Mouse (Mus musculus) kidney, embryonic 15.5 days (tissue): Measurements from ENCODE around the gene Ctsz. TPM values are rescaled to one million over a fixed set of nuclear protein-coding genes. Genes with fewer than 3 reads are reported as not detected.

Experiments
- ATAC-seq: fragments of 200-750 bp; cut with Nextera tagmentation; replicated peaks from 2 replicates; pipeline ENCODE4 v1.8.0; 2017; ENCODE audit warnings: moderate TSS enrichment; ENCODE audit not compliant: low FRiP score
- H3K27ac ChIP-seq: fragments of 300-500 bp; sonication (generic); 2 replicates; pipeline ENCODE4 v1.5.1; 2015; ENCODE audit warnings: mild to moderate bottlenecking, inconsistent platforms
- H3K27me3 ChIP-seq: fragments of 300-500 bp; sonication (generic); 2 replicates; pipeline ENCODE4 v1.6.1; 2015; ENCODE audit warnings: inconsistent platforms
- H3K36me3 ChIP-seq: fragments of 300-500 bp; sonication (generic); 2 replicates; pipeline ENCODE4 v1.6.1; 2015; ENCODE audit warnings: inconsistent platforms
- H3K4me1 ChIP-seq: fragments of 300-500 bp; sonication (generic); 2 replicates; pipeline ENCODE4 v1.6.1; 2015; ENCODE audit warnings: inconsistent platforms
- H3K4me2 ChIP-seq: fragments of 300-500 bp; sonication (generic); 2 replicates; pipeline ENCODE4 v1.6.1; 2015; ENCODE audit warnings: moderate library complexity, mild to moderate bottlenecking, inconsistent platforms
- H3K4me3 ChIP-seq: fragments of 300-500 bp; sonication (generic); replicated peaks from 2 replicates; pipeline ENCODE4 v1.5.1; 2015; ENCODE audit warnings: mild to moderate bottlenecking, inconsistent platforms
- H3K9ac ChIP-seq: fragments of 300-500 bp; sonication (generic); 2 replicates; pipeline ENCODE4 v1.6.1; 2015; ENCODE audit warnings: mild to moderate bottlenecking, inconsistent platforms
- H3K9me3 ChIP-seq: fragments of 300-500 bp; sonication (generic); replicated peaks from 2 replicates; pipeline ENCODE4 v1.6.1; 2016; ENCODE audit warnings: inconsistent platforms
- WGBS: fragments of 180-500 bp; shearing (Covaris S2); methylation state at CpG from one replicate; pipeline ENCODE4 v1.1.7; 2015; ENCODE audit warnings: mixed read lengths; 5-methylcytosine and 5-hydroxymethylcytosine counted together
- polyA plus RNA-seq: library from polyadenylated mRNA; unstranded; fragments of >200 nt; fragmentation: Nextera tagmentation; extraction: Ambion mirVana; gene quantifications from 2 replicates; pipeline ENCODE4 v1.2.1, GENCODE M21; 2015

Gene Ctsz
- polyA plus RNA-seq = 133 and 136 TPM in 2 replicates

DNA sequence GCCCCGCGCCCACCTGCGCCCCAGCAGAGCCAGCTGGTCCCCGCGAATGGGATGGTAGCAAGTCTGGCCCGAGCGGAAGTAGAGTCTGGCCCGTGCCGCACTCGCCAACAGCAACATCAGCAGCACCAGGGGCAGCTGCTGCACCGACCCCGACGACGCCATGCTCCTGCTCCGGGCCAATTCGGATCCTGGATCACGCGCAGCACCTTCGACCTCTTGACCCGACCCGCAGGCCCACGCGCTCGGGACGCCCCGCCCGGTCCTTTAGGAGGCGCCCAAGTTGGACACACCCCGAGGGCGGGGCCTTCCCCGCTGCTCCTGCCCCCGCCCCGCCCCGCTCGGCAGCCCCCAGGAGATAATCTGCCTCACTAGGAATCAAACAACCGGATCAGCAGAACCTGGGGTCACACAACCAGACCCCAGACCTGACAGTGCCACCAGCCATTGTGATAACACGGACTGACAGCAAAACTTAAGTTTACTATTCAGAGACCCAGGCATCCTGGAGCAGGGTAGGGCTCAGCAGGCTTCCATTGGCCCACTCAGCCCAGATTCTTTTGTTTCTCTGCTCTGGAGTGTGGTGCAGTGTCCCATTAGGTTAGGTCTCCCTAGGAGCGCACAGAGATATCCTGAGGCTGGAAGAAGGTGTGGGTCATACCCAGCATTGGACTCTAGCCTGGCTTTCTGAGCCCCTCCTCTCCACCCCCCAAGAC lies at the start of gene Ctsz:
Gene Ctsz, minus strand, starts transcription at position 303 of the 713 bp plus-strand sequence.
- under 1% methylated on average over 38 of the region's 38 CpGs for WGBS
- H3K9me3 ChIP-seq = no peaks in the 10 kb centered on the region
- H3K36me3 ChIP-seq = peaks cover 5% of the 10 kb centered on the region; the same call in 1 of the 2 replicates
- H3K4me3 ChIP-seq = peak within 1 kb of the TSS; percentile 62
- no peaks in the 10 kb centered on the region for H3K27me3 ChIP-seq
- H3K4me1 ChIP-seq = peaks cover 33% of the 10 kb centered on the region
- H3K4me2 ChIP-seq = peak within 1 kb of the TSS; percentile 83
- H3K9ac ChIP-seq = peak within 1 kb of the TSS; percentile 50
- ATAC-seq = peak; percentile 83
- 0 out of 2 replicates have a peak within 1 kb of the TSS, but pooled peaks have one; percentile 13 for H3K27ac ChIP-seq

DNA sequence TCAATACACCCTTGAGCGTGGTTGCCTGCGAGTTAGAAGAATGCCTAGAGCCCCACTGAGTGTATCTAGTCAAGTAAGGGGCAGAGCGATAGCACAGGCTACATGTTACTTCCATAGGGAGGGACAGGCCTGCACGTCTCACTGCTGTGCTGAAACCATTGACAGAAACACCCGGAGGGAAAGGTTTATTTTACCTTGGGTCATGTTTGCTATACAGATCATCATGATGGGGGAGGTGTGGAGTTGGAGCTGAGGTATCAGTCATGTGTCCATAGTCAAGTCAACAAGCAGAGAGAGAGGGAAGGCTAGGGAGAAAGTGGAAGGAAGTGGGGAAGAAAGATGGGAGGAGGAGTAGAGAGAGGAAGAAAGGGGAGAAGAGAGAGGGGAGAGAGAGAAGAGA lies 48.2 kb upstream of the Ctsz start:
- no peak for ATAC-seq
- 82% methylated on average over 5 of the region's 5 CpGs for WGBS

DNA sequence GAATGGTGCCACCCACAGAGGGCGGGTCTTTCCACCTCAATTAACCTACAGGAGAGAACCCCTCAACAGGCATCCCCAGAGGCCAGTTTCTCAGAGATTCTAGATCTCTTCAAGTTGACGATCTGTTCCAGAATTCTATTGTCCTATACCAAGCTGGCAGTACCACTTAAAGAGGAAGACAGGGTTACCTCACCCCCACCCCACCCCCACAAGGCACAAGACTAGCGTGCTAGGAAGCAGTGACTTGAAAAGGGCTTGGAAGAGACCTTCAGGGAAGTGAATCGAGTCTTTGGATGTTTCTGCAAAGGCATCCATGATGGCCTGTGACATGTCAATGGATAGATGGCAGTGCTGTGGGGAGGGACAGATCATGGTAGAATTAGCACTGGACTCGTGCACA lies 39.9 kb upstream of the Ctsz start:
- WGBS = 75% methylated on average over 5 of the region's 5 CpGs
- Histone ChIP-seq H3K4me3 (no peak overlapping the region), H3K9ac (no peak overlapping the region), H3K9me3 (no peaks in the 10 kb centered on the region), H3K27ac (no peak overlapping the region), H3K36me3 (no peaks in the 10 kb centered on the region), H3K4me2 (no peak overlapping the region), H3K4me1 (no peaks in the 10 kb centered on the region), H3K27me3 (no peaks in the 10 kb centered on the region)
- ATAC-seq = no peak

More for the DNA sequence above, 48.2 kb upstream of the Ctsz start:
- Histone ChIP-seq H3K4me3 (no peak overlapping the region), H3K9me3 (no peaks in the 10 kb centered on the region), H3K9ac (no peak overlapping the region), H3K4me1 (no peaks in the 10 kb centered on the region), H3K27me3 (no peaks in the 10 kb centered on the region), H3K36me3 (no peaks in the 10 kb centered on the region), H3K4me2 (no peak overlapping the region), H3K27ac (no peak overlapping the region)

DNA sequence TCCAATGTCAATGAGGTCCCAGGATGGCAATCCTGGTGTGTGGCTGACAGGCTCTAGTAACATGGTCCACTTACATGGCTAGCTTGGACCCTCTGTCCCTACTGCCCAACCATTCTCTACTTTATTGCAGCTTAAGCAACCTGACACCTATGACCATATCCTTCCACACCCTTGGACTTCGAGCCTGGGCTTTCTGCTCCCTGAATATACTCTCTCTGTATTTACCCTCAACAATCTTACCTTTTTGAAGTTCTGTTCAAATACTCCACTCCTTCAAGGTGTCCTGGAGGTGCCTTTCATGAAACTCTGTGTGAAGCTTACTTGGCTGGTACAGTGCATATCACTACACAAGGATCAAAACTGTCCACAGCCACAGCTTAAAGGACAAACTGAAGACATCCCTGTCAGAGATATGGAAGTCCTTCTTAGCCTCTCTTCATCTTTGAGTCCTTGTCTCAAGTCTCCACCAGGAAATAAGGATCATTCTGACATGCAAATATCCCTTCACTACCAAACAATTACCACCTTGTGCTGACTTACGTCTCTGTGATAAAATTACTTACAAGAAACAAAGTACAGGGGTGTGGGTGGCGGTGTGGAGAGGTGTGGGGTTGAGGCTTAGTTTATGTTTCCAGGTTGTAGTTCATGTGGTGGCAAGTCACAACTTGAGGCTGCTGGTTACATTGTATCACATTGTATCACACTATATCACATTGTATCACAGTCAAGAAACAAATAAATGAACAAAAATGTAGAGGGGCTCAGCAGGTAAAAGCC lies 38.9 kb upstream of the Ctsz start:
- Histone ChIP-seq H3K4me3 (no peak overlapping the region), H3K9ac (no peak overlapping the region), H3K9me3 (no peaks in the 10 kb centered on the region), H3K4me1 (peaks cover 6% of the 10 kb centered on the region), H3K4me2 (no peak overlapping the region), H3K27ac (no peak overlapping the region), H3K36me3 (no peaks in the 10 kb centered on the region), H3K27me3 (no peaks in the 10 kb centered on the region)
- 69% methylated on average over 3 of the region's 3 CpGs for WGBS
- no peak for ATAC-seq

DNA sequence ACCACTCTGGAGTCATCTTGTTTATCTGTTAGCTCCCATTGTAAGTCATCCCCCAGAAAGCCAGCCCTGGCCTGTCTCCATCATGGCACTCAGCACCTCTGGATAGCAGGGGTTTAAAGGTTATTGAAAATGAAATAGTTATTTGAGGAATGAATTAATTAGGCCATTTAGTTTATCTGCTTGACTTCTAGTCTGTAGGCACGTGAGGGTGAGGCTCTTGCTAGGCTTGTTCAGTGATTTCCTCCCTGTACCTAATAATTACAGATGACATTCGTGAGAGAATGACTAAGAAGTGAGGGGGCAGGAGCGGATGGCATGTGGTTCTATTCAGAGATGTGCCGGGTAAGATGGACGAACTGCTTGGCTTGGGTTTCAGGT lies 34.7 kb upstream of the Ctsz start:
- ATAC-seq = no peak
- peak overlapping the region; percentile 78 for H3K4me2 ChIP-seq
- 72% methylated on average over 5 of the region's 5 CpGs for WGBS
- H3K4me1 ChIP-seq = peaks cover 29% of the 10 kb centered on the region
- H3K36me3 ChIP-seq = peaks cover 24% of the 10 kb centered on the region
- H3K4me3 ChIP-seq = peak overlapping the region; percentile 88
- no peaks in the 10 kb centered on the region for H3K9me3 ChIP-seq
- H3K9ac ChIP-seq = peak overlapping the region; percentile 48; the same call in 1 of the 2 replicates
- H3K27me3 ChIP-seq = no peaks in the 10 kb centered on the region
- peak overlapping the region; percentile 84 for H3K27ac ChIP-seq

DNA sequence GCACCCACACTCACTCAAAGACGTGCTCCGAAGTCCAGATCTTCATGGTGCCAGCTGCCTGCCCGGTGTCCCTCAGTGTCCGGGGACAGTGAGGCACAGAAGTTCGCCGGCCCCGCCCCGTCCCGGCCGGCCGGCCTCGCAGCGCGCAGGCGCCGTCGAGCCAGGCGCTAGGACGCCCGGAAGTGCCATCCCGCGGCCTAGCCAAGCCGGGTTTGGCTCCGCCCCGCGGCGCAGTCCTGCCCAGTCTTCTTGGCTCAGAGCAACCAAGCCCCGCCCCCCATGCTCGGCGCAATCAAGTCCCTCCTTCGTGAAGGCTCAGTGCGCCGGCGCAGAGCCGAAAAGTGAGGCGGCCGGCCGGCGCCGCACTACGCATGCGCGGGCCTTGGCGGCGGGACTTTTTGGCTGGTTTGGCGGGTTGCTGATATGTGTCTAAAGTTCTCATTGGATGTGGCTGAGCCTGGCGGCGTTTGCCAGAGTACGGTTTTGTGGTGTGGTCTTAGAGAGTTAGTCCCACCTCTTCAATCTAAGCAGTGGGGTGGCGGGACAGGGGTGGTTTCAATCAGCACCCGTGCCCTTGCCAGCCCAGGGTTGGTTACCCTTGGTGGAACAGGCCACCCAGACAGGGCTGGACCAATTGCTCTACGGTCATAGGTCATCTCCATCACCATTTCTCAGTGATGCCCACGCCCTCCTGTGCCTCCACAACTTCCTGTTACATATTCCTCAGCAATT lies 34.1 kb upstream of the Ctsz start, which contains the start of gene Prelid3b:
Gene Prelid3b, minus strand, starts transcription at position 264 of the 732 bp plus-strand sequence.
- peaks cover 25% of the 10 kb centered on the region for H3K36me3 ChIP-seq
- under 1% methylated on average over 53 of the region's 53 CpGs for WGBS
- no peaks in the 10 kb centered on the region for H3K9me3 ChIP-seq

DNA sequence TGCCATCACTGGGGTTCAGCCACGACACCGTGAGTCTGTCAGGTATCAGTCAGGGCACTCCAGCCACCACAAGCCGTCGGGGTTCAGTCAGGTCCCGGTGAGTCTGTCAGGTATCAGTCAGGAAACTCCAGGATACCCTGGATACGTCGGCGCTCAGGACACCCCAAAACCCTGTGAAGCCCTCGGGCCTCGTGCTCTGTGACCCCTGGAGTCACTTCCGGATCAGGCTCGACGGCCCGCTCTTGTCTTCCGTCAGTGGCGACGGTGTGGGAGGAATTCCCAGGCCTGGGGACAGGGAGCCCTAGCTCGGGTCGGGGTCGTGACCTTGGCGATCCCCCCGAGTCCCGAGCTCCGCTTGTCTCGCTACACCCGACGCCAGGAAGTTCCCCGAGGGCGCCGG lies 33.6 kb upstream of the Ctsz start:
- Histone ChIP-seq H3K4me1 (peaks cover 33% of the 10 kb centered on the region), H3K36me3 (peaks cover 30% of the 10 kb centered on the region), H3K9ac (peak overlapping the region; percentile 89), H3K27ac (peak overlapping the region; percentile 78), H3K4me2 (peak overlapping the region; percentile 78), H3K27me3 (no peaks in the 10 kb centered on the region), H3K4me3 (peak overlapping the region; percentile 88), H3K9me3 (no peaks in the 10 kb centered on the region)
- peak; percentile 31 for ATAC-seq
- WGBS = 7% methylated on average over 30 of the region's 30 CpGs

More for the DNA sequence above, 34.1 kb upstream of the Ctsz start, which contains the start of gene Prelid3b:
- Histone ChIP-seq H3K4me2 (peak within 1 kb of the TSS; percentile 78), H3K27me3 (no peaks in the 10 kb centered on the region), H3K9ac (peak within 1 kb of the TSS; percentile 89), H3K4me3 (peak within 1 kb of the TSS; percentile 88), H3K27ac (peak within 1 kb of the TSS; percentile 84), H3K4me1 (peaks cover 33% of the 10 kb centered on the region)
- ATAC-seq = peak; percentile 99

DNA sequence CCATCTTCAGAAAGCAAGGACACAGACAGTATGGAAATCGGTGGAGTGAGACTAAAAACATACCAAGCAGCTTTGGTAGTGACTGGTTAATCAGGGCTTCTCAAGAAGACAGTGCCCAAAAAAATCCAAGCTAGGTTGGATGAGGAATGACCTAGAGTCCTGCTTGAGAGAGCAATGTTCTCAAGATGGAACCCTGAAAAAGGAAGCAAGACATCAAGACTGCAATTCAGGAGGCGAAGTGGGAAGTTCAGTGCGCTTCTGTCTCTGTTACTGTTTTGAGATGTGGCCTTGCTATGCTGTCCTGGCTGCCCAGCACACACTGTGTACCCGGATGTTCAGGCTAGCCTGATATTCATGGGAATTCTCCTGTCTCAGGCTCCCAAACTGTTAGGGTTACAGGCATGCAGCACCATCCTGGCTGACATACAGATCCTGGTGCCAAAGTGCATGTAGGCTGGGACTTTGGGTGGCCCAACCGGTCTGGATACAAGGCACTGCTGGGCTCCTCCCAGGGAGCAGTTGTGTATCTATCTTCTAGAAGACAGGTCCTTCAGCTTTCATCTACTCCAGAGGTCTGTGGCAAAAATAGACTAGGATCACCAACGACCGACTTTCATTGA lies 32.1 kb upstream of the Ctsz start:
- Histone ChIP-seq H3K27me3 (no peaks in the 10 kb centered on the region), H3K4me3 (no peak overlapping the region), H3K9ac (no peak overlapping the region), H3K4me2 (no peak overlapping the region), H3K4me1 (peaks cover 33% of the 10 kb centered on the region), H3K9me3 (no peaks in the 10 kb centered on the region), H3K36me3 (peaks cover 43% of the 10 kb centered on the region), H3K27ac (no peak overlapping the region)
- 94% methylated on average over 7 of the region's 7 CpGs for WGBS
- no peak for ATAC-seq

DNA sequence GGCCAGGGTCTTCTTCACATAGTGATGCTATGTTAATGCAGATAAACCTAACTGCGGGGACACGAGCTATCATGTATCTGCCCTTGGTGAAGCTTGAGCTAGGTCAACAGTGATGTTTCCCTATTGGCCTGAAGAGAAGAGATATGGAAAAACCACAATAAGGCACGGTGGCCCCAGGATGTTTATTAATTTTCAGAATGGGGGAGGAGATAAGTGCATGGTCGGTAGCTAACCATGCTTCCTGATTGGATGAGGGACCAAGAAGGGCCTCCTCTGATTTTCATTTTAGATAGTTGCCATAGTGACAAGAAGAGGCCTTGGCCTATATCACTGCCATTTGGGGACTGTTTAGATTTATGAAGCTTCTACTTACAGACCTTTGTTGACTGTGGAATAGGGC lies 31.5 kb upstream of the Ctsz start:
- WGBS = 80% methylated on average over 4 of the region's 4 CpGs

DNA sequence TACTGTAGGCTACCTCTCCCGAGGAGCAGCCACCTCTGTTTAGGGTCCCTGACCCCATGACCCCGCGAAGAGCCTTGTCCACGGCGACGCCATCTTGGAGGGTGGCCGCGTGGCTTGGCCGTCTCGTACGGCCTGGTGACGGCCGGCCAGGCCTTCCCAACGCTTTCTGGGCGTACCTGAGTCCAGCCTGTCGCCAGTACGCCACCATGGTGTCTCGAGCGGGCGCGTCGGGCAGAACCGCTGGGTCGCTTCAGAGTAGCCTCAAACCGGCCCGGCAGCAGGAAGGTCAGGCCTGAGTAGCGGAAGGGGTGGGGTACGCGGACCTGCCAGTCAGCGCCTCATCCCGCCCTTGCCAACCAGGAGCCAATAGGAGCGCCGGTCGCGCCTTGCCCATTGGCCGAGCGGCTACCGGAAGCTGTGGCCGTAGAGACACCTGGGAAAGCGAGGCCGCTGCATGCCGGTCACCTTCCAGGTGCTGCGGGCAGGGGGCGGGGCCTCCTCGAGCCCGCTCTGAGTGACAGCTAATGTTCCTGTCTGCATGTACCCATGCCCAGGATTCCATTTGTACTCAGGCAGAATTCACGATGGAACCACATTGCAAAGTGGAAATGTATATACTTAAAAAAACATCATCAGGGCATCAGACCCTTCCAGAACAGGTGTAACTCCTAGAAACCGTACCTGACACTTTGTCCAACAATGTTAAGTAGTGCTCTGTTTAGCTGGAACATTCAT lies 25.1 kb upstream of the Ctsz start, which contains the start of gene Atp5e:
Gene Atp5e, minus strand, starts transcription at position 317 of the 735 bp plus-strand sequence.
- peaks cover 66% of the 10 kb centered on the region for H3K36me3 ChIP-seq
- peak within 1 kb of the TSS; percentile 91 for H3K4me3 ChIP-seq
- H3K4me2 ChIP-seq = peak within 1 kb of the TSS; percentile 90
- H3K9me3 ChIP-seq = no peaks in the 10 kb centered on the region
- 2% methylated on average over 48 of the region's 48 CpGs for whole genome bisulfite sequencing
- H3K4me1 ChIP-seq = peaks cover 18% of the 10 kb centered on the region
- H3K27ac ChIP-seq = peak within 1 kb of the TSS; percentile 84
- H3K9ac ChIP-seq = peak within 1 kb of the TSS; percentile 83
- H3K27me3 ChIP-seq = no peaks in the 10 kb centered on the region
- ATAC-seq = peak; percentile 100

More for the DNA sequence above, 31.5 kb upstream of the Ctsz start:
- no peak overlapping the region for H3K27ac ChIP-seq
- H3K4me1 ChIP-seq = peaks cover 33% of the 10 kb centered on the region
- no peak overlapping the region for H3K4me2 ChIP-seq
- H3K4me3 ChIP-seq = no peak overlapping the region
- no peak for ATAC-seq
- H3K36me3 ChIP-seq = peaks cover 49% of the 10 kb centered on the region
- H3K9me3 ChIP-seq = no peaks in the 10 kb centered on the region
- H3K27me3 ChIP-seq = no peaks in the 10 kb centered on the region
- no peak overlapping the region for H3K9ac ChIP-seq

DNA sequence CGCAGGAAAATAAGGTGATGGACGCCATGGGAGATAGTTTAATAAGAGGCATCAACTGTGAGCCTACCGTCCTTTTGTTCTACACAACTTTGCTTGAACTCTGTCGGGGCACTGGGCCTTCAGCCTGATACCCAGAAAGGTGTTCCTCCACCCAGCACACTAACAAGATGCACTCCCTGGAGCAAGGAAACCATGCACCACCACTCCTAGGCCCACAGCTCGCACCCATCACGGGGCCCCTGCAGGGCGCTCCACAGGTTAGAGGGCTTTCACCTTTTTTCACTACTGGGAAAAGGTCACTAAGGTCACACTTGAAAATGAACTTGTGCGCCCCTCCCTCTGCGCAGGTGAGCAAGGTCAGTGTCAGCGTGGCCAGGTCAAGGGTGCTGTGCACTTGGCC lies 24.5 kb upstream of the Ctsz start:
- Histone ChIP-seq H3K27ac (peak overlapping the region; percentile 84), H3K9me3 (no peaks in the 10 kb centered on the region), H3K4me1 (peaks cover 18% of the 10 kb centered on the region), H3K4me2 (peak overlapping the region; percentile 90), H3K27me3 (no peaks in the 10 kb centered on the region), H3K4me3 (peak overlapping the region; percentile 91), H3K36me3 (peaks cover 62% of the 10 kb centered on the region), H3K9ac (peak overlapping the region; percentile 83)
- WGBS = 30% methylated on average over 10 of the region's 10 CpGs
- peak; percentile 37 for ATAC-seq
